11 mouse cellular contexts compared by ENCODE assay signal in genomic region chr2:110710055-110710720, GRCm38 (mm10). TPM values are rescaled to one million over a fixed set of nuclear protein-coding genes. Genes with fewer than 3 reads are reported as not detected.
DNase-seq lines count a peak whose midpoint lies in the region; ATAC-seq and TF ChIP-seq lines count a peak whose summit lies in the region.
"Had no signal": no experiment of that assay in that cellular context is flagged by ENCODE, and none has a peak within 500 bp of the region (broad histone marks: within the 10 kb centered on the region; RNA-seq: fewer than 3 reads in every experiment).

No protein-coding gene starts in this region.

- peak; percentile 21 for DNase-seq in limb, embryonic 14.5 days (ENCODE audit: low spot score)
- DNase-seq in limb, embryonic 10.5 days (ENCODE audit: low spot score): no peak
- peak; percentile 59 to 71 for DNase-seq in frontal cortex, postnatal 36 days (ENCODE audit: low spot score in 2 of 2)
- peak; percentile 33 to 41 for DNase-seq in heart, postnatal 36 days
- DNase-seq in right cerebral cortex, postnatal 36 days (ENCODE audit: low spot score in 2 of 2): peak; percentile 18 to 64
- DNase-seq in spleen, postnatal 10 days (ENCODE audit: low spot score in 2 of 2): no peak
- no peak for DNase-seq in spleen, adult 12 weeks (ENCODE audit: low spot score)
- DNase-seq in thymus, postnatal 14 days: no peak

- no peaks in the 10 kb centered on the region for H3K9me3 ChIP-seq in limb, embryonic 14.5 days (ENCODE audit: control insufficient read depth, low read length)
- no peaks in the 10 kb centered on the region for H3K9me3 ChIP-seq in limb, embryonic 10.5 days (replicated peaks)
- H3K9me3 ChIP-seq: embryonic facial prominence, embryonic 12.5 days had no signal

- no peak for TF ChIP-seq POLR2A in limb, embryonic 14.5 days (IDR thresholded peaks at IDR 0.05; ENCODE audit: borderline replicate concordance, extremely low read depth, insufficient read depth, insufficient read length)

- H3K4me2 ChIP-seq in limb, embryonic 14.5 days (replicated peaks; ENCODE audit: low read depth, low read length, severe bottlenecking): no peak overlapping the region
- H3K4me2 ChIP-seq: embryonic facial prominence, embryonic 12.5 days had no signal

- H3K4me3 ChIP-seq in limb, embryonic 14.5 days (replicated peaks; ENCODE audit: low read length): no peak overlapping the region
- H3K4me3 ChIP-seq in limb, embryonic 10.5 days: no peak overlapping the region
- H3K4me3 ChIP-seq: embryonic facial prominence, embryonic 12.5 days had no signal

- no peaks in the 10 kb centered on the region for H3K27me3 ChIP-seq in limb, embryonic 14.5 days (ENCODE audit: control insufficient read depth, insufficient read depth, low read length)
- H3K27me3 ChIP-seq in limb, embryonic 10.5 days (ENCODE audit: low read depth, poor library complexity, severe bottlenecking): no peaks in the 10 kb centered on the region
- H3K27me3 ChIP-seq: embryonic facial prominence, embryonic 12.5 days had no signal

- 76% methylated on average over 10 of the region's 10 CpGs for WGBS in limb, embryonic 14.5 days
- 88% methylated on average over 10 of the region's 10 CpGs for WGBS in limb, embryonic 10.5 days

- intact Hi-C loops in heart, postnatal 36 days (cut with DNase I): no loop called here

- no peak overlapping the region for H3K27ac ChIP-seq in limb, embryonic 14.5 days (replicated peaks; ENCODE audit: low read depth, low read length)
- H3K27ac ChIP-seq in limb, embryonic 10.5 days: no peak overlapping the region
- H3K27ac ChIP-seq: embryonic facial prominence, embryonic 12.5 days had no signal

- ATAC-seq in limb, embryonic 14.5 days (ENCODE audit: low FRiP score, low read depth): no peak
- ATAC-seq: intestine, embryonic 16.5 days had no signal

- H3K9ac ChIP-seq in limb, embryonic 14.5 days (ENCODE audit: low read depth, low read length, severe bottlenecking): no peak overlapping the region
- H3K9ac ChIP-seq: embryonic facial prominence, embryonic 12.5 days had no signal

- no peaks in the 10 kb centered on the region for H3K4me1 ChIP-seq in limb, embryonic 14.5 days (ENCODE audit: control insufficient read depth, insufficient read depth, low read length)
- no peaks in the 10 kb centered on the region for H3K4me1 ChIP-seq in limb, embryonic 10.5 days
- H3K4me1 ChIP-seq: embryonic facial prominence, embryonic 12.5 days had no signal

- H3K36me3 ChIP-seq in limb, embryonic 14.5 days (ENCODE audit: control insufficient read depth, insufficient read depth, low read length): no peaks in the 10 kb centered on the region
- no peaks in the 10 kb centered on the region for H3K36me3 ChIP-seq in limb, embryonic 10.5 days
- H3K36me3 ChIP-seq: embryonic facial prominence, embryonic 12.5 days had no signal

RNA-seq across cellular contexts. Expression of gene Muc15, which starts 11.0 kb away (rescaled TPM):
- 2.3 and 3.1 TPM in 2 replicates for polyA plus RNA-seq in limb, embryonic 14.5 days (2012; rRNA removed)
- polyA plus RNA-seq in limb, embryonic 14.5 days (2014; fragmentation: Nextera tagmentation; extraction: Ambion mirVana): 4.5 and 7.4 TPM in 2 replicates
- polyA plus RNA-seq in limb, embryonic 10.5 days (2016; fragmentation: Nextera tagmentation; extraction: Ambion mirVana): not detected in 2 replicates
- not detected for total RNA-seq in heart, postnatal 36 days (2021)
- total RNA-seq: megakaryocyte, adult 5-6 weeks had no signal
- polyA plus RNA-seq: intestine, embryonic 16.5 days had no signal

Comparison
In these comparisons a context has a peak if more than half of its experiments do, and no peak if none do; other contexts are left out.
1. DNase-seq: peak in limb, embryonic 14.5 days (single experiment), frontal cortex, postnatal 36 days (2 of 2), heart, postnatal 36 days (2 of 2) and right cerebral cortex, postnatal 36 days (2 of 2); none in limb, embryonic 10.5 days (single experiment), spleen, postnatal 10 days (0 of 2), spleen, adult 12 weeks (single experiment) and thymus, postnatal 14 days (single experiment).